Mouse (Mus musculus): ENCODE results near the gene Stra8. TPM values are rescaled to one million over a fixed set of nuclear protein-coding genes. Genes with fewer than 3 reads are reported as not detected.

Stra8 gene
- polyA plus RNA-seq, 1 experiment from 2014 or later: not detected

DNA sequence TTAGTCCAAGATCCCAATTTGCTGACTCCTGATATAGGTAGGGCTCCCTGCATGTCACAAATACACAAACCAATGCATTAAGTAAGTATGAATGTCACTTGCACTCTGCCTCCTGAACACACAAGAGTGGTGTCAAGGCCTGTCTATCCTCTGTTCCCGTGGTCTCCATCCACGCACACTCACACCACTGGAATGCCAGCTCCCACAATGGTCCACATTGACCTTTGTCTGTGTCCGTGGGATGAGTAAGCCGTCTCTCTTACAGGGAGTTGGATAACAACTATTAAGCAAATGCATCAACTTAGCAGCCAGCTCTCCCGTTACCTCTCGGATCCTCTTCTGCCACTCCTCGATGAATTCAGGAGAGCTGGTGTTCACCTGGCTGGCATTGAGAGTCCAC is 39.2 kb downstream of the Stra8 start:
- Histone ChIP-seq H3K9ac (replicated peaks; ENCODE audit: low read depth, low read length) (no peak overlapping the region), H3K4me3 (ENCODE audit: low read depth, low read length) (no peak overlapping the region), H3K4me2 (ENCODE audit: low read depth, low read length) (no peak overlapping the region), H3K27ac (ENCODE audit: low read depth, low read length) (no peak overlapping the region), H3K27me3 (ENCODE audit: control insufficient read depth, insufficient read depth, low read length) (no peaks in the 10 kb centered on the region), H3K36me3 (ENCODE audit: control insufficient read depth, insufficient read depth, low read length) (no peaks in the 10 kb centered on the region), H3K4me1 (ENCODE audit: control insufficient read depth, insufficient read depth, low read length) (no peaks in the 10 kb centered on the region), H3K9me3 (ENCODE audit: control insufficient read depth, low read length) (no peaks in the 10 kb centered on the region)
- no peak for ATAC-seq (ENCODE audit: low read depth)
- WGBS: 91% methylated on average over 7 of the region's 7 CpGs

DNA sequence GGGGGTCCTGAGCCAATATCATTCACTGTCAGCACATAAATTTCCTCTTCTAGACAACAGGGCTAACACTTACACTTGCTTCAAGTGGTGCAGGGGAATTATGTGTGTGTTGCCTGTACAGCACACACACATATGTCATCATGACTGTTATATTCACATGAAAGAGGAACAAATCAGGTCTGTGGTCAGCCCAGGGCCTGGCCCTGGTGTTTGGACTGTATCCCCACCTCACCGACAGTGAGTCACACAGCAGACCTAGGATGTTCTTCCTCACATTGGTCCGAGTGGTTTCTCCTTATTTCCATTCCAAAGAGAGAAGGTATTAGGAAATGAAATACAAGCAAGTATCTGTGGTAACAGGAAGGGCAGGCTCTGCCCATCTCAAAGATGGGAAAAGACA is 44.6 kb downstream of the Stra8 start:
- Histone ChIP-seq H3K36me3 (ENCODE audit: control insufficient read depth, insufficient read depth, low read length) (no peaks in the 10 kb centered on the region), H3K4me3 (ENCODE audit: low read depth, low read length) (no peak overlapping the region), H3K9me3 (ENCODE audit: control insufficient read depth, low read length) (no peaks in the 10 kb centered on the region), H3K27ac (ENCODE audit: low read depth, low read length) (no peak overlapping the region), H3K4me1 (ENCODE audit: control insufficient read depth, insufficient read depth, low read length) (no peaks in the 10 kb centered on the region), H3K27me3 (ENCODE audit: control insufficient read depth, insufficient read depth, low read length) (no peaks in the 10 kb centered on the region), H3K9ac (replicated peaks; ENCODE audit: low read depth, low read length) (no peak overlapping the region), H3K4me2 (ENCODE audit: low read depth, low read length) (no peak overlapping the region)
- 75% methylated on average over 2 of the region's 2 CpGs for WGBS
- ATAC-seq (ENCODE audit: low read depth): no peak

DNA sequence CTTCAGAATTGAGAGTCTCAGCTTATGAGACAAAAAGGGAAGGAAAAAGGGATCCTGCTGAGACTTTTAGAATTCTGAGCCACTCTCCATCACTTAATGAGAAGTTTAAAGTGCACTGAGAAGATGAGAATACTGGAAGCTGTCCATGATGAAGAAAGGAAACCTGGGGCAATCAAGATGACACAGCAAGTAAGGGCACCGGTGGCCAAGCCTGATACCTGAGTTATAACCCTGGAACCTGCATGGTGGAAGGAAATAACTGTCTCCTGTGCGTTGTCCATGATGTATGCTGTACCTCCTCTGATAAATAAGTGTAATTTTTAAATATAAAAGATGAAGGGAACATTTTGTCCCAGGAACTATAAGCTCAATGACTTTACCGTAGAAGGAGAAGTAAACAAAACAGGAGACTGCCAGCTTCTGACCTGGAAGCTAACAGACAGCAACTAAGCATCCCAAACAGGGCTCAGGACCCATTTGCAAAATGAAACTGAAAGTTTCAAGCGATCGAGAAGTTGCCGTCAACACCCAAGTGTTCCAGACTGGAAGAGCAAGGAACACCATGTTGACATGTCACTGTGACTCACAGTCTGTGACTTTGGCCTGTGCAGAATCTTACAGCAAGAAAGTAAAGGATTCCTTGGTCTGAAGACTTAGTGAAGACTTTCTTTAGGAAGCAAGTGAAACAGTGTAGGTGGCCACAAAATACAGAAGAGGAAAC is 46.0 kb downstream of the Stra8 start:
- H3K9ac ChIP-seq (replicated peaks; ENCODE audit: low read depth, low read length): no peak overlapping the region
- no peak overlapping the region for H3K4me3 ChIP-seq (ENCODE audit: low read depth, low read length)
- no peaks in the 10 kb centered on the region for H3K27me3 ChIP-seq (ENCODE audit: control insufficient read depth, insufficient read depth, low read length)
- H3K9me3 ChIP-seq (ENCODE audit: control insufficient read depth, low read length): no peaks in the 10 kb centered on the region
- no peaks in the 10 kb centered on the region for H3K4me1 ChIP-seq (ENCODE audit: control insufficient read depth, insufficient read depth, low read length)
- WGBS: 91% methylated on average over 6 of the region's 6 CpGs
- no peak overlapping the region for H3K27ac ChIP-seq (ENCODE audit: low read depth, low read length)
- no peak for ATAC-seq (ENCODE audit: low read depth)
- no peaks in the 10 kb centered on the region for H3K36me3 ChIP-seq (ENCODE audit: control insufficient read depth, insufficient read depth, low read length)
- H3K4me2 ChIP-seq (ENCODE audit: low read depth, low read length): no peak overlapping the region

DNA sequence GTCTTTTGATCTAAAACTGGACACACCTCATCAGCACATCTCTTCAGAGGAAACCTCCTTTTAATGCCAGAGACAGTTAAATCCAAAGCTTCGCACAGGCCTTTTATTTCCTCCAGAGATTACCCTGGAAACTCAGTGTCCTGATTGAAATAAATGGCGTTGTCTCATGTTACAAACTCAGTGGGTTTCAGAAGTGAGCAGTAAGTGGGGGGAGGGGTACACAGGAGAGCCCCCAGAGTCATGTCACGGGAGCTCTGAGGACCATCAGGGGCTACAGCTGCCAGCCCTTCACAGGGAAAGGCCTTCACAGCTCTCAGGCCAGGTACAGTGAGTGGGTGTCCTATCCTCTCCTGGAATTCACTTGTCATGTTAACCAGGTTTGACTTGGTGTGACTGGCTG is 51.2 kb downstream of the Stra8 start:
- Histone ChIP-seq H3K4me3 (ENCODE audit: low read depth, low read length) (no peak overlapping the region), H3K4me2 (ENCODE audit: low read depth, low read length) (no peak overlapping the region), H3K27ac (ENCODE audit: low read depth, low read length) (no peak overlapping the region), H3K4me1 (ENCODE audit: control insufficient read depth, insufficient read depth, low read length) (no peaks in the 10 kb centered on the region), H3K27me3 (ENCODE audit: control insufficient read depth, insufficient read depth, low read length) (no peaks in the 10 kb centered on the region), H3K9ac (replicated peaks; ENCODE audit: low read depth, low read length) (no peak overlapping the region), H3K36me3 (ENCODE audit: control insufficient read depth, insufficient read depth, low read length) (no peaks in the 10 kb centered on the region), H3K9me3 (ENCODE audit: control insufficient read depth, low read length) (no peaks in the 10 kb centered on the region)
- no peak for ATAC-seq (ENCODE audit: low read depth)
- 23% methylated on average over 3 of the region's 3 CpGs for WGBS

DNA sequence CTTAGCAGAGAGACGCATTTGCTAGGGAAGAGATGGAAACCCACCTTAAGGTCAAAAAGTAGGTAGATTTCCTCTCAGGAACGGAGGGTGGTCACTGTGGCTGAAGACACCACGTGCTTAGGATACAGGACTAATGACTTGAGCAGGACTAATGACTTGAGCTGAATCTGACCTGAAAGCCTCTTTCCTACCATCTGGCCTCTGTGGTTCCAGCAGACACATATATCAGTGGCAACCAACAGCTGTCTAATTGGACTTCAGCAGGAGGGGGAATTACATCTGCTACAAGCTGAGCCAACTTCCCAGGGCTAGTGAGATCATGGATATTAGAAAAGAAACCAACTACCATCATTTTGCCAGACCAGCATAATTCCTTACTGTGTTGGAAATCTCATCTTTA is 59.3 kb downstream of the Stra8 start:
- Histone ChIP-seq H3K36me3 (ENCODE audit: control insufficient read depth, insufficient read depth, low read length) (no peaks in the 10 kb centered on the region), H3K4me1 (ENCODE audit: control insufficient read depth, insufficient read depth, low read length) (no peaks in the 10 kb centered on the region), H3K4me3 (ENCODE audit: low read depth, low read length) (no peak overlapping the region), H3K9ac (replicated peaks; ENCODE audit: low read depth, low read length) (no peak overlapping the region), H3K4me2 (ENCODE audit: low read depth, low read length) (no peak overlapping the region), H3K27me3 (ENCODE audit: control insufficient read depth, insufficient read depth, low read length) (no peaks in the 10 kb centered on the region), H3K9me3 (ENCODE audit: control insufficient read depth, low read length) (no peaks in the 10 kb centered on the region), H3K27ac (ENCODE audit: low read depth, low read length) (no peak overlapping the region)
- ATAC-seq (ENCODE audit: low read depth): no peak
- 77% methylated on average over 3 of the region's 3 CpGs for WGBS

DNA sequence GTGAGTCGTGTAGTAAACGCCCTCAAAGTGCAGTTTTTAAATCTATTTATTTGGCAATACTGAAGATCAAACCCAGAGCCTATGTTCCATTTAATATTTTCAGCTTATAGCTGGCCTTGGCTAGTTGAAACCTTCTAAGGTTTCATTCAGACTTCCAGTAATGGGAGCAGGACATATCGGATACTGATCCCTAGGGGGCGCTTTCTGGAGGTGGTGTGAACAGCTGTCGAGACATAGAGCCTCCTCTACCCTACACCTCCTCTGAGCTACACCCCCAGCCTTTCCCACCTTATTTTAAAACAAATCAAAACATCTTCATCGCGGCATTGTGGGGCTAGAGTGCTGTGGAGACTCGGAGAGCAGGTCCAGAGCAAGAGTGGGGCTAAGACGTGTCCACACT is 60.7 kb downstream of the Stra8 start:
- no peak for ATAC-seq (ENCODE audit: low read depth)
- WGBS: 67% methylated on average over 9 of the region's 9 CpGs
- H3K4me2 ChIP-seq (ENCODE audit: low read depth, low read length): no peak overlapping the region
- H3K9ac ChIP-seq (replicated peaks; ENCODE audit: low read depth, low read length): no peak overlapping the region
- H3K27ac ChIP-seq (ENCODE audit: low read depth, low read length): no peak overlapping the region
- H3K4me3 ChIP-seq (ENCODE audit: low read depth, low read length): no peak overlapping the region
- no peaks in the 10 kb centered on the region for H3K9me3 ChIP-seq (ENCODE audit: control insufficient read depth, low read length)
- no peaks in the 10 kb centered on the region for H3K4me1 ChIP-seq (ENCODE audit: control insufficient read depth, insufficient read depth, low read length)
- no peaks in the 10 kb centered on the region for H3K27me3 ChIP-seq (ENCODE audit: control insufficient read depth, insufficient read depth, low read length)
- H3K36me3 ChIP-seq (ENCODE audit: control insufficient read depth, insufficient read depth, low read length): no peaks in the 10 kb centered on the region

DNA sequence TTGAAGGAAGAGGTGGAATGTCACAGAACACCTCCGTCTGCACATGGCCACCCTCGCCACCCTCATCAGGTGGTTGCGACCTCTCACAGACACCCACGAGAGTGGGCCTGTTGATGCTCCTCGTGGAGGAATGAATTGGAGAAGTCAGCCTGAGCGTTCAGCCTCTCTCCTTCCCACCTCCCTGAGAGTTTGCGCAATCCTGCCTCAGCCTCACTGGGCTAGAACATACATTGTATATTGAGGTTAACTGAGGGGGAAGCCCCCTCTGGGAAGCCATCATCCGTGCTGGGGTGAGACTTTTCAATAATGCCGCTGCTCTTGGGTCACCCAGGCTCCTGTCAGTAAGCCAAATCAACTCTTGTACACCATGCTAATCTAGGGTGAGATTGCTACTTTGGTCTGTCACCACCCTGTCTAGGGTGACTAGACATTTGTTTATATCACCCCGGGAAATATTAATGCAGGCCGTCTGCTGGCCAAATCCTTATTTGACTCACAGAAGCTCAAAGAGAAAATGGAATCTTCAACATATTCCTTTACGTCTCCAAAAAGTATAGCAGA is 67.2 kb downstream of the Stra8 start:
- Histone ChIP-seq H3K27ac (ENCODE audit: low read depth, low read length) (no peak overlapping the region), H3K4me3 (ENCODE audit: low read depth, low read length) (no peak overlapping the region), H3K27me3 (ENCODE audit: control insufficient read depth, insufficient read depth, low read length) (no peaks in the 10 kb centered on the region), H3K36me3 (ENCODE audit: control insufficient read depth, insufficient read depth, low read length) (no peaks in the 10 kb centered on the region), H3K9ac (replicated peaks; ENCODE audit: low read depth, low read length) (no peak overlapping the region), H3K9me3 (ENCODE audit: control insufficient read depth, low read length) (no peaks in the 10 kb centered on the region), H3K4me2 (ENCODE audit: low read depth, low read length) (no peak overlapping the region), H3K4me1 (ENCODE audit: control insufficient read depth, insufficient read depth, low read length) (no peaks in the 10 kb centered on the region)
- 92% methylated on average over 12 of the region's 12 CpGs for WGBS
- ATAC-seq (ENCODE audit: low read depth): no peak

DNA sequence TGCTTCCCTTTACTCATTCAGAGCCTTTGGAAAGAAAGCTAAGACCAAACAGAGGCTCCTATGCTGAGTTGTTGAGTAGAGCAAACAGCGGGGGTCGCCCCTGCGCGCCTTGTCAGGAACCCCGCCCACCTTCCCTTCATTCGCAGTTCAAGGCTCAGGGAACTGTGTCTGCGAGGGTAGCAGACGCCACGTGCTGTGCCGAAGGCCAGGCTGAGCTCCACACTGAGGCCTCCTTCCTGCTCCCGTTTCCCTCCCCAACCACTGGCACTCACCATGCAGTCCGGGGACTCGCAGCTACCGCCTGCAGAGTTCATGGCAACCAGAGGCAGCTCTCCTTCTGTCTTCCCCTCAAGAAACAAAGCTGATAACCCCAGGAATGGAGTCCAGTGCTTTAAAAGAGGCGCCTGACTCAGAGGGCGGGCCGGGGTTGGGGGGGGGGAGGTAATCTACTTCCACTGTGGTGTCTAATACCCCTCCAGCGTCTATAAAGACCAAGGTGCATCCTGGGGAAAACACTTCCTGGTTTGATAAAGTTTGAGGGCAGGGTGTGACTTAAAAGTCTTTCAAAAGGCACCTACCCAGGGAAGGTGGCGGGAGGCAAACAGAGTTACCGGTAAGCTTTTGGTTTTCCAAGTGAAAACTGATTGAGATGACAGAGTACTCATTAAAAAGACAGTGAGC is 68.3 kb downstream of the Stra8 start, which contains the start of gene Slc23a4:
Gene Slc23a4, minus strand, starts transcription at position 324 of the 681 bp plus-strand sequence.
- H3K9ac ChIP-seq (replicated peaks; ENCODE audit: low read depth, low read length): 0 out of 2 replicates have a peak within 1 kb of the TSS, but pooled peaks have one; percentile 28
- H3K27me3 ChIP-seq (ENCODE audit: control insufficient read depth, insufficient read depth, low read length): no peaks in the 10 kb centered on the region
- H3K4me3 ChIP-seq (ENCODE audit: low read depth, low read length): no peak within 1 kb of the TSS
- peak within 1 kb of the TSS; percentile 23; the same call in 1 of the 2 replicates for H3K4me2 ChIP-seq (ENCODE audit: low read depth, low read length)
- H3K9me3 ChIP-seq (ENCODE audit: control insufficient read depth, low read length): no peaks in the 10 kb centered on the region
- ATAC-seq (ENCODE audit: low read depth): no peak; the same call in 1 of the 2 replicates
- WGBS: 14% methylated on average over 20 of the region's 20 CpGs
- H3K27ac ChIP-seq (ENCODE audit: low read depth, low read length): no peak within 1 kb of the TSS
- H3K36me3 ChIP-seq (ENCODE audit: control insufficient read depth, insufficient read depth, low read length): no peaks in the 10 kb centered on the region
- H3K4me1 ChIP-seq (ENCODE audit: control insufficient read depth, insufficient read depth, low read length): no peaks in the 10 kb centered on the region

Measured in neural tube, embryonic 14.5 days (tissue).